Mouse (Mus musculus): ENCODE measurements around the gene Rag1.

Gene Rag1

DNA sequence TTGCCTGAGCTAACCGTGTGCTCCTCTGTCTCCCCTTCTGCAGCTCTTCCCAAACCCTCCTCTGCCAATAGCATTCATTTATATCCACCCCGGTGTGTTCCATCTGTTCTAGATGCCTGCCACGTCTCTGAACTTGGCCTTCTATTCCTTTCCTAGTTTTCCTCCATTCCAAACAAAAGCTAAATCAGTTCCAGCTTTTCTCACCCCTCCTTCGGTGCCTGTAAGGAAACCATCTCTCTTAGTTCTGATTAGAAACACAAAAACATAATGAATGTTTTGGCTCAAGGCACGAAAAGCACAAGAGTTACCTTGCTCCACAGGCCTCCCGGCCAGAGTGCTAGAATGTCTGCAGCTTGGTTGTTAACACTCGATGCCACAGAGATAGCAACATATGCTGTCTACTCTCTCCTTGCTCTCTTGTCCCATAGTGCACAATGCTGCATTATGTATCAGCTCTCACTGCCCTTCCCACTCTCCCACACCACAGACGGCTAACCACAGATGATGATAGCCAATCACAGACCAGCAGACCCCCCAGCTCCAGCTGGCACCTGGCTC, at the start of gene Rag1, which contains the start of gene B230118H07Rik:
Gene Rag1, minus strand, starts transcription at position 388 of the 558 bp plus-strand sequence.
Gene B230118H07Rik, minus strand, starts transcription at position 419 of the 558 bp plus-strand sequence.
- DNase-seq (ENCODE audit: low spot score in 2 of 2): no peak

DNA sequence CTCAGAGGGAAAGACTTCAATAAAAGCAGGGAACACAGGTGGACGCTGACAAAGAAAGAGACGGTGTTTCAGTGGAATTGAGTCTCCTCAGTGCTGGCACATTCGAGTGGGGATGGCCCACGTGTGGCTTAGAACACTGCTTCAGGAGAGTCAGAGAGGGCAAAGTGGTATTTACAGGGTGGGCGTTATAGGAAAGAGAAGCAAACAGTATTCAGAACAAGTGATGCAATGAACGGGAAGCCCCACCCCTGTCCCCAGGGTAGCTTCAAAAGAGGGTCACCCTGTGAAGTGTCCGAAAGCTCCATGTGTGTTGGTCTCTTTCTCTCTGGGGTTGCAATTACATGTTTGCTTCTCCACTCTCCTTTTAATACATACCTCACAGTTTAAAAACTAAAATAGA, 46.3 kb upstream of the Rag1 start:
- no peak for DNase-seq (ENCODE audit: low spot score in 2 of 2)

DNA sequence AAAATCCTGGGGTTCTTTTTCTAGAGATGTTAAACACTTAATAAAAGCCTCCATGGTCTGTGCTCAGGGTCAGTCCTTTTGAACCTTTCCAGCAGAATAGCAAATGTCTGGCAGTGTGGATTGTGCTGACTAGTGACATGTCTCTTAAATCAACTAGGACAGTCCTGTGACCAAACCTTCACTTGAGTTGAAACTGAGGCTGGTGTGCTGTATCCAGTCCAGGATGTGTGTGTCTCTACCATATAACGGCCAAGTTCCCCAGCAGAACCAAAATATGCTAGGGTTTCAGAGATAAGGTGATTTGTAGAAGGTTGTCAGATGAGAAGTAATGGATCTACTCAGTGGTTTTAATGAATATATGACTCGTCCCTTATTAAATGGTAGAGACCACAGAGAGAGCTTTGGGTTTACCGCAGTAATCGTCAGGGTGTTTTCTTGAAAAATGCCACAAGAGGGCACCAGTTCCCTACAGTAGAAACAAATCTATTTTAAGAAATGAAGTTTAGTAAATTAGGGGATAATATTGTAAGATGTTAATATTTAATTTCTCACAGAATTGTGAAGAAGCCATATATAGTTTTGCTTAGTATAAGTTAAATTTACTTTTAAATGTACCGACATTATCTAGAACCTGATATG, 44.4 kb upstream of the Rag1 start:
- DNase-seq (ENCODE audit: low spot score in 2 of 2): no peak

DNA sequence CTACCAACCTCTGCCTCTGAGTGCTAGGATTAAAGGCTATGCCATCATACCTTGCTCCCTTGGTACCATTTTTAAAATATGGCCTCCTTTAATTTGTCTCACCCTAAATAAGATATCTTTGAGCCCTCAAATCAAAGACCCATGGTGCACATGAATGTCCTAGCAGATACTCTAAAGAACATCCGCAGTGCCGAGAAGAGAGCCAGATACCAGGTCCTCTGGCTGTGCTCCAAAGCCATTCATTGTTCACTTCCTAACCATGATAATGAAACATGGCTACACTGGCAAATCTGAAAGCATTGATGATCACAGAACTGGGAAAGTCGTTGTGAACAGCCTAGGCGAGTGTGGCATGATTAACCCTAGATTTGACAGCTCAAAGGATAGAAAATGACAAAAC, 43.7 kb upstream of the Rag1 start:
- DNase-seq (ENCODE audit: low spot score in 2 of 2): no peak

DNA sequence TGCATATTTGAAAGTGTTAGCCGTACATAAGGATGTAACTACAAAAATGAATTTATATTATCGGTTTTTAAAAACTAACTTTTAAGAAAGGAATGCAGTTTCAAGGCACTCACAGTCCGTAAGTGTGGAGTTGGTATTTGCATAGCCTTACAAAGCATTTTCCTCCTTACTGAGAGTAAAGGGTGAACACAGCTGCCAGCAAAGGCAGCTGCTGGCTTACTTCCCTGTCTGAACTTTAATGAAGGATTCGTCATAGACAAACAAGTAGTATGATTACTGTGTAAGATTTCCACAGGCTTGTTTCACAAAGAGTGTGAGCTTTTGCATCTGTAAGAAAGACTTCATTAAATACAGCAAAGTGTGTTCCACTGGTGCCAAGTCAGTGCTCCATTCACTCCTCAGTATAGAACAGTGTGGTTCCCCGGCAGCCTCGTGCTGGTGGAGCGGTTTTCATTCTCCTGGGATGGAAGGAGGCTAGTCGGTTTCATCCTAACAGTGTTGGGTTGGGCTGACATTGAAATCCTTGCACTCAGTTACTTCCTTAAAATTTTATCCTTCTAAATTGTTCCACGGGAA, 41.0 kb upstream of the Rag1 start:
- no peak for DNase-seq (ENCODE audit: low spot score in 2 of 2)

DNA sequence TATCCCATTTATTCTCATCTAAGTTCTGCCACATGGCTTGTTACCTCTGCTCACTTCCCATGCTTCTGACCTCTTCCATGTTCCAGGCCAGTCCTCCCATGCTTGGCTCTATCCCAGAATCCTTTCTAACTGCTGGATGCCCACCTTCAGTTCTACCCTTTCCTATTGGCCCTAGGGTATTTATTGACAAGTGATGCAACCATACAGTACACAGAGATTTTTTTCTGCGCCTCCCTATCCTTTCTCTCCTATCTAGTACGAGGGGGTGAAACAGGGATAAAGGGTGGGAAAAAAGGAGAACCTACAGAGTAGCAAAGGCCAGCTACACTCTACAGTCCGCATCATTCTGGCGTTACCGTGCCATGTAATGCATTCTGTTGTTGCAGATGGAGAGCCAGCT, 38.7 kb upstream of the Rag1 start:
- DNase-seq (ENCODE audit: low spot score in 2 of 2): no peak

DNA sequence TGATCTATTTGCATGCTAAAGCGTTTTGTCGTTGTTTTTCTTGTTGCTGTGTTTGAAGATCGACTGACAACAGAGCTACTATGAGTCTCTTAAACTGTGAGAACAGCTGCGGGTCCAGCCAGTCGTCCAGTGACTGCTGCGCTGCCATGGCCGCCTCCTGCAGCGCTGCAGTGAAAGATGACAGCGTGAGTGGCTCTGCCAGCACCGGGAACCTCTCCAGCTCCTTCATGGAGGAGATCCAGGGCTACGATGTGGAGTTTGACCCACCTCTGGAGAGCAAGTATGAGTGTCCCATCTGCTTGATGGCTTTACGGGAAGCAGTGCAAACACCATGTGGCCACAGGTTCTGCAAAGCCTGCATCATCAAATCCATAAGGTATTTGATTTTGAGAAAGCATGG, 35.1 kb upstream of the Rag1 start:
- DNase-seq (ENCODE audit: low spot score in 2 of 2): no peak

DNA sequence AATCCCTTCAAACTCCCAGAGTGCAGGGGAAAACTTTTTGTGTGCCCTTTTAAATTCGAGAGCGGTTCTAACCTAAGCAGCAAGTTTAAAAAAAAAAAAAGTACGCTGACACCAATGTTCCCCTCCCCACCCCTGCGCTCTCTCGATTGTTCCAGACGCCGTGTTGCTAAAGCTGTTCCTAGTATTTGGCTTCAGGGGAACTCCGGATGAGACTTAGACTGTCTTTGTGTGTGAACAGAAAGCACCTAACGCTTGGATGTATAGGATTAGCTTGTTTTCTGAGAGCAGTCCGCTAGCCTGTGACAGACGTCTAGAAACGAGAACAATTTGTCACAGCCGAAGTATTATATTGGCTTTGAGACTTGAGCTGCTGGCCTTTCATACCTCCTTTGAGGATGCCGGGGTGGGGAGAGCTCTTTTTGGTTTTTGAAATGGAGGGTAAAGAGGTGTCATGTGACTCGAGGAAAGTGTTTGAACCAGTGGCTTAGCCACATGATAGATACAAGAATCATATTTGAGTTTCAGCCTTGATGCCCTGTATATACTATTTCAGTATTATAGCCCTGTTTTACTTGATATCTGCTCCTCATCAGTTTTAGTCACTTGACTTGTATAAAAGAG, 30.0 kb upstream of the Rag1 start:
- no peak for DNase-seq (ENCODE audit: low spot score in 2 of 2)

DNA sequence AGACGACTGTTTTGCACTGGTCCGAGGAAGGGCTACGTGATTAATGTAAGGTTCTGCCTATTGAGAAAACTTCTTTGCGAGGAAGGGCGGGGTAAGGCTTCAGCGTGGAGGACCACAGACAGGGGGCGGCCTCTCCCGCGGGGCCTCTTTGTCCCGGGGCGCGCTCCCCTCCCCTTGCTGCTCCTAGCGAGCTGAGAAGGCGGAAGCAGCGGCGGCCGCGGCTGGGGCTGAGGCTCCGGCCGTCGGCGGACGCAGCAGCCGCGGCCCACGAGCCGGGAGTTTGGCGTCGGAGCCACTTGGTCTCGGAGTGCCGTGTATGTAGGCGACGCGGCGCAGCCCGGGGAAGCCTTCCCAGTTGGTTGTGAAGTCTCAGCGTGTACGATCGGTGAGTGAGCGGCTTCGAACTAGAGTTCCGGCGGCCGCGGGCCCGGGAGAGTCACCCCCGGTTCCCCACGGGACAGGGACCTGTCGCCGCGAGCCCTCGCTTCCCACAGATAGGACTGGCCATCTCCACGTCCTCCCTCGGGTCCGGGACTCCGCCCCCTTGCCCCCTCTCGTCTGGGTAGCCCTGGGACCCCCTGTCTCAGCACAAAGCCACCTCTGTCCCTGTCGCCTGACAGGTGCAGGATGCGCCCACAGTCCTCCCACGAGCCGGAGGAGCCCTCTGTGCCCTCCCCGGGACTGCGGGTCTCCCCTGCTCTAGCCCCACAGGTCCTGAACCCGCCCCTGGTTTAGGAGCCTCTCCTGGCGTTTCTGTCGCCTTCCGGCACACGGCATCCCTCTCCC, 29.1 kb upstream of the Rag1 start, which contains the start of gene Traf6:
Gene Traf6, plus strand, starts transcription at position 194 of the 786 bp plus-strand sequence.
- peak; percentile 82 to 91 for DNase-seq (ENCODE audit: low spot score in 2 of 2)

DNA sequence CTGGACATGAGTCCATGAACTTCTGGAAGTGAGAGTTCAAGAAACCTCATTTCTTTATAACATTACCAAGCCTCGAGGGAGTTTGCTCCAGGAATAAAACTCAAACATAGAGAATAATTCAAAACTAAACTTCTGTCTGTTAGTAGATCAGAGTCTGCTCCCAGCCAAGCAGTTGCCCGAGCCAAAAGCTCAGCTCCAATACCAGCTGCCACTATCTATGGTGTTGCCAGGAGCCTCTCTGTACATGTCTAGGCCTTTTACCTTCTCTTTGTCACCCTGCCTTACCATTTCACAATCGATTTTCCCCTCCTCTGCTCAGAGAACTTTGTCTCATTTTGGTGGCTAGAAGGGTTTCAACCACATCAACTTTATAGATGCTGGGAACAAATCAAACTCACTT, 24.2 kb upstream of the Rag1 start:
- no peak for DNase-seq (ENCODE audit: low spot score in 2 of 2)

DNA sequence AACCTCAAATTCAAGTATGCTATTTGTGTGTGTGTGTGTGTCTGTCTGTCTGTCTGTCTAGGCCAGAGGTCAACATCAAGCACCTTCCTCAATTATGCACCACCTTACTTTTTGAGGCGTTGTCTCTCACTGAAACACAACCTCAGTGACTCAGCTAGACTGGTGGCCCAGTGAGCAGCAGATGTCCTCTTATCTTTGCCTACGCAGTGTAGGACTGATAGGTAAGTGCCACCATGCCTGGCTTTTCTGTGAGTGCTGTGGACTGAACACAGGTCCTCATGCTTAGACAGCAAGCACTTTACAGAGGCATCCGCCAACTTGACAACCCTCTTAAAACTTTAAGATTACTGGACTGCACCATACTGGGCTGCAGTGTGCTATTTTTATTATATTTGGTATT, 19.4 kb upstream of the Rag1 start:
- DNase-seq (ENCODE audit: low spot score in 2 of 2): no peak

DNA sequence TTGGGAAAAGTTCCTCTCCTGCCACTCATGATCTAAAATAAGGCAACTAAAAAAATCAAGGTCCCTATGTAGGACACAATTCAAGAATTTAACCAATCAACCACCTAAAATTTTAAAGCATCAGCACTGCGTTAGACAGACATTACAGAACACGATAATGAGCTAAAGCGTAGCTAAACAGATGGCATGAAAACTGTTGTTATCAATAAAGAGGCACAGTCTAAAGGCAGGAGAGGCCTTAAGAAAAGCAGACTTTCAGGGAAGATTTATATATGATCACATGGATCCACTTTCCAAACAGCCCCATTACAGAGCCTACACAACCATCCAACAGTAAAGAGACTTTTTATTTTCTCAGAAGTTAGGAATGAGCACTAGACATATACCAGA, 16.4 kb upstream of the Rag1 start:
- DNase-seq (ENCODE audit: low spot score in 2 of 2): no peak

DNA sequence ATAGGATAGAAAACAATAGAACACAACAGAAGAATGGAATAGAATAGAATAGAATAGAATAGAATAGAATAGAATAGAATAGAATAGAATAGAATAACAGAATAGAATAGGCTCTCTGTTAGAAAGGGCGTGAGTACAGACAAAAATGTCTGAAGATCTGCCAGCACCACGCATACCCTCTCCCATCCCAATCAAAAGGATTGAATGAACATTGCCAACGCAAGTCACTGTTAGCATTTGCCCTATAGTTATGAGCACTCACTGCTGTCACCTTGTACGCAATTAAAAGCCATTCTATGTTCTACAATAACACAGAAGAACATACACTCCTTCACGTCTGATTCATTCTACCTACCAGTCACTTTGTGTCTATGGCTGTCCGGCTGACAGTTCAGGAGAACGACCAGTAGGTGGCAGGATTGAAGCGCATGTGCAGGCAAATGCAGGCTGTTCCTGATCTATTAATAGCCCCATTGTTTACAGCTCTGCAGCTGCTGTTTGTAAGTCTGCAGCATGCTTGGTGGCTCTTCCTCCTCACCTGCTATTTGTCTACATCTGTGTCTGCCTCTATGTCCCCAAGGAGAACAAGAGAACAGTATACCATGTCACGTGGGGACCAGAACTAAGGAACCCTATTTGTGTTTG, 15.9 kb upstream of the Rag1 start:
- DNase-seq (ENCODE audit: low spot score in 2 of 2): peak; percentile 33 to 63

DNA sequence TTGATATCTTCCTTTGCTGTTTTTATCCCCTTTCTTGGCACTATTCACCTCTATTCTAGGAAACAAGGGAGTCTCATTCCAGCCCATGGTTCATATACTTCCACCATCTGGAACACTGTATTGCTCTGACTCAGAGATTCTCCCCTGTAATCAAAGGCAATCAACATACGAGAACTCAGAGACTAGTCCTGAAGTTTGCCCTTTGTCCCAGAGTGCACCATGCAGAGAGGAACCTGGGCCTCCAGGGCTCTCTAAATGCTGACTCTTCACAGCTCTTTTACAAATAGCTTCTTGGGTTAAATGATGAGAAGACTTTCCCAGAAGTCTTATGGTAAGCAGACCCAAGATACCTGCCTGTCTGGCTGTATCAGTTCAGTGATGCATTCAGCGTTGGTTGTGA, 11.2 kb upstream of the Rag1 start:
- DNase-seq (ENCODE audit: low spot score in 2 of 2): no peak

DNA sequence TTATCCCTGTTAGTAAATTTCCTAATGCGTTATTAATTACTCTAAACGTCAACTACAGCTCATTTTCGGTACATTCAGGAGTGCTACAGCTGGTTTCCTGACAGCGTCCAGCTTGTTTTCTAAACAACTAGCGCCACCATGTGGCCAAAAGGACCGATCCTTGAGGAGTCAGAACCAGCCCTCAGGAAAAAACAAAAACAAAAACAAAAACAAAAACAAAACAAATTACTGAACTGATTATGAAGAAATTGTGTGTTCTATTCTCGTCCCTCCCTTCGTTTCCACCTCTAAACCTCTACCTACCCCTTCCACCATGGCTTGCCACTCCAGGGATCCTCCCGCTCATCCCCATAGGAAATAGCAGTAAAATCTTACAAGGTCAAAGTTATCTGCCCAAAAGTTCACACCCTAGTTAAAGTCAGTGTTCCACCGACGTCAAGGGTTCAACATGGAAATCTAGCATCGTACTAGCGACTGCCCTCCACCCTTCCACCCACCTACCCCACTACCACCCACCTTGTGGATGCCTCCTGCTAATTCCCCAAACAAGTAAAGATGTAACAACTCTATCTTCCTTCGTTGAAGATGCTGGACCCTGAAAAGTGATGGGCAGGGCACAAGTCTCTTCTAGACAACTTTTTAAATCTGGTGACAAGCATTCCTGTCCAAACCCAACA, 3.8 kb upstream of the Rag1 start:
- peak in 1 of 2 experiments; percentile 69 for DNase-seq (ENCODE audit: low spot score in 2 of 2)

DNA sequence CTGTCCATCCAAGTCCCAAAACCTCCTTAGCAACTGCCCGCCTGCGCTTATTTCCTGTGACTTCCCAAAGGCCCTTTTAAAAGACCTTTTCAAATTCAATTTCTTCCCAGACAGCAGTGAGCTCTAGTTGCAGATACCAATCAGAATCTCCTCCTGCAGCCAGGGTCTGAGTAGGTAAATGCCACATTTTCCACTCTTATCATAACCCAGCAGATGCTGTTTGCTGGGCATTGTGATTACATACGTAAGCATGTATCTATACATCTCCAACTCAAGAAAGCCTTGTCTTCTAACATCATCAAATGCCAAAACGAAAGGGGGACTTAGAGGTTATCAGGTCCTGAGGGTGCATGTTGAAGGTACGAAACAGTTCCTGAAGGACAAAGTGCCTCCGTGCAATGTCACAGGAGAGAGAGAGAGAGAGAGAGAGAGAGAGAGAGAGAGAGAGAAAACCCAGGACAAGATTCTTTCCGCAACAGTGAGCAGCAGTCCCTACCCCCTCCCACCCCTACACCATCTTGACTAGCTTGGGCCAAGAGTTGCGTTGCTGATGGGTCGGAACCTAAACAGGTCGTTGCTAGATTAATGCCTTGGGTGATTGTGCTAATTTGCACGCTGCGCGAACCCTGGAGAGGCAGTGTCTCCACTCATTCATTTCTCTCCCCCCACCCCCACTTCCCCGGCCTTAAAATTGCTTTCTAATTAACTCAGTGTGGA, 3.1 kb upstream of the Rag1 start:
- no peak for DNase-seq (ENCODE audit: low spot score in 2 of 2)

DNA sequence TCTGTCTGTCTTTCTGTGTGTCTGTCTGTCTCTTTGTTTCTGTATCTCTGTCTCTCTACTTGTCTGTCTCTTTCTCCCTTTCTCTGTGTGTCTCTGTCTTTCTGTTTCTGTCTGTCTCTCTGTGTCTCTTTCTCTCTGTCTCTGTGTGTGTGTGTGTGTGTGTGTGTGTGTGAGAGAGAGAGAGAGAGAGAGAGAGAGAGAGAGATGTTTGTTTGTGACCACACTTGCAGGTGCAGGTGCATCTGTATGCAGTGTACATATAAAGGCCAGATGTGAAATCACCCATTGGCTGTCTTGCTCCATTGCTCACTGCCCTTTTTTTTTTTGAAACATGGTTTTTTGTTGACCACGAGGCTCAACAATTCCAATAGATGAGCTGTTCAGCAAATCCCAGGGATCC, 1.1 kb upstream of the Rag1 start:
- no peak for DNase-seq (ENCODE audit: low spot score in 2 of 2)

DNA sequence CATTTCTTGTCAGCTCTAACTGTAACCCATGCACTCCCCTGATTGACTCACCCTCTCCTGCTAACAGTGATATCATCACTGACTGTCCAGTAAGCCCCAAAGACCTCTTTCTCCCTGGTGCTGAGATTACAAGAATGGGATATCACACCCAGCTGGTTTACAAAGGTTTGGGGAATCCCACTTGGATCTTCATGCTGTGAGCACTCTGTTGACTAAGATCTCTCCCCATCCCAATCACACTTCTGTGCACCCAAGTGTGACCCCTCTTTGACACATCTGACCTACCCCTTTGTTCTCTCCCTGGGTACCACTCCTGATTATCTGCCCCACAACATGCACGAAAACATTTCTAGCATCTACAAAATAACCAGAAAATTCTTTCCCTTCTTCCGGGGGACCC, 940 bp downstream of the Rag1 start:
- DNase-seq (ENCODE audit: low spot score in 2 of 2): no peak

DNA sequence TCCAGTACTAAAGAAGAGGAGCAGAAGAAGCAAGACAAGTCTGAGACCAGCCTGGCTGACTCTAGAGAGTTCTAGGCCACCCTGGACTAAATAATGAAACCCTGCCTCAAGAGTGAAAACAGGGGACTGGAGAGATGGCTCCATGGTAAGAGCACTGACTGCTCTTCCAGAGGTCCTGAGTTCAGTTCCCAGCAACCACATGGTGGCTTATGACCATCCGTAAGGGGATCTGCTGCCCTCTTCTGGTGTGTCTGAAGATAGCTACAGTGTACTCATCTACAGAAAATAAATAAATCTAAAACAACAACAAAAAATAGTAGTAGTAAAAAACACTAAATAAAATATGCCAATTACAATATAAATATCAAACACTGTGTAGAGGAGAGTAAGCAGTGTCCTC, 3.5 kb downstream of the Rag1 start:
- DNase-seq (ENCODE audit: low spot score in 2 of 2): no peak

DNA sequence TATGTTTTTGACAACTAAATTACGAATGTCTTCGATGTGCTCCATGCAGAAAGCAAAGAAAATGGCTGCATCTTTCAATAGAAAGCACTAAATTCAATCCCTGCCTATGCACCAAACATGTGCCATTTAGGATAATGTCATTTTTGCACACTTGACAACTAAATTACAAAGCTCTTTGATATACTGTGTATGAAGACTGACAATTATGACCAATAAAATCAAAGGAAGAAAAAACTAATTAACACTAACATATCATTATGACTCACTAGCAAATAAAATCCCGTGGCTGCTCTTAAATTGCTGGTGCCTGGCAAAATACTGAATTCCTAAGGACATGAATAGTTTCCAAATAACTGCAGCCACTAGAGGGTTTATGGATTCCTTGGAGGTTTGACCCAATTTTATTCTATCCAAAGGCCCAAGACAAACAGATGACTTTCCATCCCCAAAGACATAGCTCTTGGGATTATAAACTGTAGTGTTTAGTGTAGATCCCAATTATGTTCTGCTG, 9.4 kb downstream of the Rag1 start:
- DNase-seq (ENCODE audit: low spot score in 2 of 2): no peak

Data from urinary bladder, postnatal 4 days (tissue).